Mouse (Mus musculus) left cerebral cortex, postnatal 14 days (tissue): ENCODE results near the gene Palm3. TPM values are rescaled to one million over a fixed set of nuclear protein-coding genes. Genes with fewer than 3 reads are reported as not detected.

ENCODE experiments used
- DNase-seq, 2 experiments: peaks; one replicate each; pipeline ENCODE4 v3.0.0; 2021 to 2022; ENCODE audit warnings: low spot score in 2 of 2, mixed read lengths in 1 of 2
- intact Hi-C: fragments of 180-260 bp; cut with DNase I; formaldehyde crosslinking; loops from one replicate; pipeline ENCODE4 v1.15.1; 2025
- total RNA-seq, 2 experiments: library from RNA; stranded (reverse); gene quantifications; 2 replicates each; pipeline ENCODE4 v1.2.3; 2021

The Palm3 gene
- total RNA-seq, 2 experiments from 2014 or later = 3.5 to 3.8 TPM

- no peak for DNase-seq
- intact Hi-C loops = loop anchor here (10.0 kb wide), 2 partner anchors 272 to 752 kb away; no protein-coding TSS in a partner anchor
Observed at GRCm38 (mm10) chr8:84012499-84013165, 8.6 kb upstream of the Palm3 start.

GRCm38 (mm10) chr8:84015833-84016232, 5.4 kb upstream of the Palm3 start:
- DNase-seq = no peak
- intact Hi-C loops = loop anchor here (10.0 kb wide), 2 partner anchors 269 to 749 kb away; no protein-coding TSS in a partner anchor

DNA sequence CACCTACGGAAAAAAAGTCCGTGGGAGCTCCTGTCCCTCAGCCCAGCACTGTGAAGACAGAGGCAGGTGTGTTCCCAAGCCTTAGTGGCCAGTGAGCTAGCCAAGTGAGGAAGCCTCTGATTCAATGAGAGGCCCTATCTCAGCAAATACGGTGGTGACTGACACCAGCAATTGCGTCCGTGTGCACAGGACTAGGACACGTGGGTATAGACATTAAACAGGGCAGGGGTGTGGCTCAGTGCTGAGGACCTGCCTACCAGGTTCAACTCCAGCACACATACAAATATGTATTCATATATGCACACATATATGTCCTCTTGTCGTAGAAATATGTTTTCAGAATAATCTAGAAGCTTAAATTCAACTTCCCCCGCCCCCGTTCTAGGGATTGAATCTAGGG, 1.5 kb upstream of the Palm3 start:
- intact Hi-C loops = loop anchor here (10.0 kb wide), 2 partner anchors 265 to 745 kb away; no protein-coding TSS in a partner anchor
- no peak for DNase-seq

- intact Hi-C loops = no loop called here
- no peak for DNase-seq
Observed at GRCm38 (mm10) chr8:84021569-84021968, 298 bp downstream of the Palm3 start.

DNA sequence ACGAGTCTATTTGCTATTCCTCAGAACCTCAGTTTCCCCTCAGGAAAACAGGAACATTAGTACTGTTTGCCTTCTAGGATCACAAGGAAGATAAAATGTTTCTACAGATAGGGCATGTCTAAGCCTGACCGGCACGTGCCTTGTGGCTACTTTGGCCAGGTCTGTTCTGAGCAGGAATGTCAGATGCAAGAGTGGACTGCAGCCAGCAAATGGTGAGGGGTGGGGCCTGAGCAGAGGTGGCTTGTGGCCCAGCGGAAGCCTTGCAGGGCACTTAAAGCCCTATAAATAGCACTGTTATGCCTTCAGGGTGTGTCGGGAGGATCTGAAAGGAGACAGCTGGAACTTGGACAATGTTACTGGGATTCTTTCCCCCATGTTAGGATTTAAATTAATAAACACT, 1.8 kb downstream of the Palm3 start:
- DNase-seq = no peak
- intact Hi-C loops = no loop called here

DNA sequence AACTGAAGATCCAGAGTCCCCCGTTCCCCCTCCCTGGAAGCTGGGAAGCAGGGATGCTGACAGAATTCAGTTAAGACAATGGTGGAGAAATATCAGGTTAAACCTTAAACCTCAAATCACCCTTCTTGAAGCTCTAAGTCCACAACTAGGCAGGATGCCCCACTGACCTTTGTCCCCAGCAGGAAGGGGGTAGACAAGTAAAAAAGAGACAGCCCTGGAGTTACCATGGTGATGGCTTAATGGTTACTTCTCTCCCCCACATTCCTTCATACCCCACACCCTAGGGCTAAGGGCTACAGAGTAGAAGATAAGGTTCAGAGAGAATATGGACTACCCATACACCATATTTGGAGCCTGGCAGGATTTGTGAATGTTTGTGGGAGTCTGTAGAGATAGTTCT, 2.4 kb downstream of the Palm3 start:
- intact Hi-C loops = no loop called here
- no peak for DNase-seq

- DNase-seq = peak in 1 of 2 experiments; percentile 33
- intact Hi-C loops = no loop called here
Observed at GRCm38 (mm10) chr8:84024171-84024570, 2.9 kb downstream of the Palm3 start.

DNA sequence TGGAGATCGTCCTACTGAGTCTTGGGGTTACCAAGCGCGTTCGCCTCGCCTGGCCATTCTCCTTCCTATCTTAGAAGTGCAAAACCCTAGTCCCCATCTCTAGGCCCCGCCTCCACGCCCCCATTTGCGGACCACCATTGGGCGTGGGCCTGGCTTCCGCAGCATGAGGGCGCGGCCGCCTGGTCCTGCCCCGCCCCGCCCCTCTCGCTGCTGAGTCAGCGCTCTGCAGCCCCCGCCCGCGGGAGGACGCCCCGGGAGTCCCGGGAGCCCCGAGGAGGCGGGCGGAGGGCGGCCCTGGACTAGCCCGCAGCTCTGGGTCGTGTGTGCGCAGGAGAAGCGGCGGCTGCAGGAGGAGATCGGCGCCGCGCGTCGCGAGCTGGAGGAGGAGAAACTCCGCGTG, 4.6 kb downstream of the Palm3 start:
- intact Hi-C loops = no loop called here
- no peak for DNase-seq

DNA sequence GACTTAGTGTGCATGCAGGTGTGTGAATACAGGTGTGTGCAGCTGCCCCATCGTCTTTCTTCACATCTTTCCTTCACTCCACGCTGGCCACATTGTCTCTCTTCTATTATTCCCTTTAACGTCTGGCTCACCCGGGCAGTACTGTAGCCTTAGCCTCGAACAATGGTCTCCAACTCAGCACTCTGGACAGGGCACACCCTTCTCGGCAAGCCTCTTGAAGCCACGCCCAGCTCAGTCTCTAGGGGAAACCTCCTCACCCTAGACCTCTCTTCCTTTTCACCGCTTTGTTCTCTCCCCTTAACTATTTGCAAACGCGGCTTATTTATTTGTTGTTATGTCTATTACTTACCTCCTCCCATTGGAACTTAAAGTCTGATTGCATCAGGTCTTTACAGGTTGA, 6.2 kb downstream of the Palm3 start:
- DNase-seq = no peak
- intact Hi-C loops = no loop called here

DNA sequence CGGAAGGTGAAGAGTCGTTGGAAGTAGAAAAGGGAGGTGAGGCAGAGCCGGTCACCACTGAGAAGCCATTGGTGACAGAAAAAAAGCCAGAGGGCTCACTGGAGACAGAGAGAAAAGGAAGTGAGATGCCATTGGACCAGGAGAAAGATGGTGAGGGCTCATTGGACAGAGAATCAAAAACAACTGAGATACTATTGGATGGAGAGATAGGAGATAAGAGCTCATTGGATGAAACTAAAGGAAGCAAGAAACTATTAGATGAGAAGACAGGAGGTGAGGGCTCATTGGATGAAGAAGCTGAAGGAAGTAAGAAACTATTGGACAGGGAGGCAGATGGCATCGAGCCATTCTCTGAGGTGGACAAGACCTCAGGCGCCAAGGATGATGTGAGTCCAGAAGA, 8.0 kb downstream of the Palm3 start:
- intact Hi-C loops = no loop called here
- no peak for DNase-seq

DNA sequence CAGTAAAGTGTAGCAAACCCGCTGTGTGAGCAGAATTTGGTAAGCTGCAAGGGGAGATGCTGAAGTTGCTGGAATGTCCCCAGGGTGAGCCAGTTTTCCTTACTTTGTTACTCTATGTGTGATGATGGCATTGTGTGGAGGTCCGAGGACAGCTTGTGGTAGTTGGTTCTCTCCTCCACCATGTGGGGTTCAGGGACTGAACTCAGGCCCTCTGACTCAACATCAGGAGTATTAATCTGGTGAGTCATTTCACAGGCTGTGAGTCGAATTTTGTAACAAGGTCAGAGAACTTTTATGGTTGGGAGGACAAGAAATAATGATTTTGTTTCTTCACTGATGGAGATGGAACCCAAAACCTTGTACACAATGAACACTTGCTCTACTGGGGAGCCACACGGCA, 11.5 kb downstream of the Palm3 start:
- intact Hi-C loops = loop anchor here (10.0 kb wide), 1 partner anchor 322 kb away; no protein-coding TSS in a partner anchor

DNA sequence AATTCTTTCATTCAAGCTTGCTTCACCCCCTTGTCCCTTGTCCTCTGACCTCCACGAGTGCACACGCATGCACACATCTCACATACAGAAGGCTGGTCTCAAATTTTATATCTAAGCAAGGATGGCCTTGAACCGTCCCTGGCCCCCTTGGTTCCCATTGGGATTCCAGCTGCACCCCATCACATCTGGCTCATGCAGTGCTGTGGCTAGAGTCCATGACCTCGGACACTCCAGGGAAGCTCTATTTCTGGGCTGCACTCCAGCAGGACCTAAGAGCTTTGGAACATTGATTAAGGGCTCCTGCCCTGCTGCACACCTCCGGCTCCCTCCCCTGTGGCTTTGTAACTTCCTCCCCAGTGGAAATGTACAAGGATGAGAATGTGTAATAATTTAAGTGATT, 16.7 kb downstream of the Palm3 start:
- DNase-seq = no peak
- intact Hi-C loops = loop anchor here (10.0 kb wide), 1 partner anchor 317 kb away; no protein-coding TSS in a partner anchor

More for the DNA sequence above, 11.5 kb downstream of the Palm3 start:
- DNase-seq = no peak

DNA sequence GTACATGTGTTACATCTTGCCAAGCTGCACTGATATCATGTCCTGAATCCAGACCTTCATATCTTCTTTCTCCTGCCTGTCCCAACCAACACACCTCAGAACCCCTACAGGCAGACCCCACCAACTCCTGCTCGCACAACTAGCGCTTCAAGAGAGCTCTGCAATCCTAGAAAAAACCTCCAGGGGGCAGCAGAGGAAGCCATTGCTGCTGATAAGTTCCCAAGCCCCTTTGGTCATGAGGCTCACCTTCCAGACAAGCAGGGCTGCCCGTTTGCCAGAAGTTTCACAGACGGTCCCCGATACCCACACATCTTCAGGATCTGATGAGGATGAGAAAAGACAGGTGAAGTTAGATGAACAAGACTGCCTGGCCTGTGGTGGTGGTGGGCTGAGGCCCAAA, 17.8 kb downstream of the Palm3 start:
- peak; percentile 61 to 83 for DNase-seq
- intact Hi-C loops = loop anchor here (10.0 kb wide), 1 partner anchor 316 kb away; no protein-coding TSS in a partner anchor

GRCm38 (mm10) chr8:84042066-84042947, 21.0 kb downstream of the Palm3 start, which contains the start of gene Il27ra:
TSS of gene Il27ra (minus strand) at chr8:84042589.
- peak in 1 of 2 experiments; percentile 36 for DNase-seq
- intact Hi-C loops = no loop called here

- DNase-seq = no peak
- intact Hi-C loops = no loop called here
Observed at GRCm38 (mm10) chr8:84042948-84043342, 21.7 kb downstream of the Palm3 start.

- no peak for DNase-seq
- intact Hi-C loops = no loop called here
Observed at GRCm38 (mm10) chr8:84044103-84044502, 22.8 kb downstream of the Palm3 start.

GRCm38 (mm10) chr8:84044900-84045299, 23.6 kb downstream of the Palm3 start, which contains the start of gene Rln3:
TSS of gene Rln3 (minus strand) at chr8:84045000.
- intact Hi-C loops = no loop called here

GRCm38 (mm10) chr8:84046505-84046904, 25.2 kb downstream of the Palm3 start:
- DNase-seq = no peak
- intact Hi-C loops = no loop called here

More at GRCm38 (mm10) chr8:84044900-84045299, 23.6 kb downstream of the Palm3 start, which contains the start of gene Rln3:
- DNase-seq = no peak

- intact Hi-C loops = no loop called here
- no peak for DNase-seq
Observed at GRCm38 (mm10) chr8:84048171-84048570, 26.9 kb downstream of the Palm3 start.

- no peak for DNase-seq
- intact Hi-C loops = no loop called here
Observed at GRCm38 (mm10) chr8:84052746-84053145, 31.5 kb downstream of the Palm3 start.
